Mouse (Mus musculus) layer of hippocampus, adult 18-20 months (tissue): ENCODE data around the gene Gm19402. TPM values are rescaled to one million over a fixed set of nuclear protein-coding genes. Genes with fewer than 3 reads are reported as not detected.

ENCODE experiments used
- DNase-seq, 2 experiments: peaks; one replicate each; pipeline ENCODE4 v3.0.0; 2022; ENCODE audit warnings: low spot score in 2 of 2
- microRNA-seq, 2 experiments: library from miRNA; unstranded; fragments of <30 nt; microRNA quantifications; one replicate each; pipeline ENCODE4 v1.2.0; 2021
- total RNA-seq, 2 experiments: library from RNA; stranded (reverse); gene quantifications; 2 replicates each; pipeline ENCODE4 v1.2.3; 2021

Gene Gm19402
- total RNA-seq, 2 experiments from 2014 or later = not detected

GRCm38 (mm10) chr10:77667402-77667801 lies 23.2 kb downstream of the Gm19402 start:
- peak in 1 of 2 experiments; percentile 49 for DNase-seq

GRCm38 (mm10) chr10:77666342-77666741 lies 24.2 kb downstream of the Gm19402 start:
- no peak for DNase-seq

GRCm38 (mm10) chr10:77663949-77664665 lies 26.4 kb downstream of the Gm19402 start:
- DNase-seq = no peak

- no peak for DNase-seq
These were observed 32.1 kb downstream of the Gm19402 start for GRCm38 (mm10) chr10:77658286-77658994.

- DNase-seq = no peak
These were observed 38.5 kb downstream of the Gm19402 start for GRCm38 (mm10) chr10:77652046-77652445.

GRCm38 (mm10) chr10:77647901-77648300 lies 42.7 kb downstream of the Gm19402 start:
- no peak for DNase-seq

GRCm38 (mm10) chr10:77647461-77647860 lies 43.1 kb downstream of the Gm19402 start:
- no peak for DNase-seq

GRCm38 (mm10) chr10:77645571-77645970 lies 45.0 kb downstream of the Gm19402 start:
- DNase-seq = no peak

GRCm38 (mm10) chr10:77643160-77643559 lies 47.4 kb downstream of the Gm19402 start:
- DNase-seq = no peak

Small RNA genes within 50 kb of the gene (microRNA-seq; reads per million reads assigned to microRNA genes)
- 17.9 to 29.4 reads per million in 2 experiments for gene Mir1930

Other genes with a start within 250 kb of the Gm19402 start
- gene Fam207a, start 175.0 kb downstream of the Gm19402 start, total RNA-seq = 10 to 100 TPM; 37.6 to 40.5 TPM
- gene Itgb2, start 160.5 kb downstream of the Gm19402 start, total RNA-seq = 1 to 10 TPM; 3.6 to 4.5 TPM
- 10 to 100 TPM; 69.2 to 78.2 TPM for gene Pttg1ip, start 109.0 kb downstream of the Gm19402 start, total RNA-seq
- gene Sumo3, start 84.7 kb downstream of the Gm19402 start, total RNA-seq = 100 to 1,000 TPM; 144 to 147 TPM
- gene Gm49325, start 84.6 kb downstream of the Gm19402 start, total RNA-seq = 10 to 100 TPM; 31.6 to 32.6 TPM
- 10 to 100 TPM; 84.7 to 86.9 TPM for gene Ube2g2, start 68.5 kb downstream of the Gm19402 start, total RNA-seq
- under 1 TPM in 1 of 2 experiments, not detected in 1; 0.20 TPM for gene Tspear, start 4.2 kb downstream of the Gm19402 start, total RNA-seq
- not detected for gene Gm9508, start 6.5 kb upstream of the Gm19402 start, total RNA-seq
- not detected for gene Gm10272, start 15.9 kb upstream of the Gm19402 start, total RNA-seq
- not detected for gene Gm10024, start 20.7 kb upstream of the Gm19402 start, total RNA-seq
- not detected for gene Gm10142, start 25.1 kb upstream of the Gm19402 start, total RNA-seq
- gene Krtap12-1, start 29.8 kb upstream of the Gm19402 start, total RNA-seq = not detected
- gene Gm10100, start 35.7 kb upstream of the Gm19402 start, total RNA-seq = not detected
- gene Gm18596, start 51.9 kb upstream of the Gm19402 start, total RNA-seq = not detected
- not detected for gene Gm9736, start 60.6 kb upstream of the Gm19402 start, total RNA-seq
- not detected for gene Gm3233, start 68.9 kb upstream of the Gm19402 start, total RNA-seq
- not detected for gene Gm3238, start 80.6 kb upstream of the Gm19402 start, total RNA-seq
- not detected for gene Gm7138, start 86.2 kb upstream of the Gm19402 start, total RNA-seq
- not detected for gene Gm3250, start 91.8 kb upstream of the Gm19402 start, total RNA-seq
- not detected for gene Gm7137, start 97.4 kb upstream of the Gm19402 start, total RNA-seq
- not detected for gene Gm9639, start 104.3 kb upstream of the Gm19402 start, total RNA-seq
- gene Gm19668, start 108.4 kb upstream of the Gm19402 start, total RNA-seq = not detected
- gene Gm9507, start 121.1 kb upstream of the Gm19402 start, total RNA-seq = not detected
- gene Gm2696, start 123.9 kb upstream of the Gm19402 start, total RNA-seq = not detected
- not detected for gene Krtap10-4, start 136.3 kb upstream of the Gm19402 start, total RNA-seq
- gene Krtap10-10, start 145.2 kb upstream of the Gm19402 start, total RNA-seq = not detected
- gene Gm36176, start 156.0 kb upstream of the Gm19402 start, total RNA-seq = not detected
- not detected for gene Gm10318, start 162.1 kb upstream of the Gm19402 start, total RNA-seq
- gene Gm3285, start 171.2 kb upstream of the Gm19402 start, total RNA-seq = not detected
- gene Lrrc3, start 211.8 kb upstream of the Gm19402 start, total RNA-seq = 1 to 10 TPM; 3.8 to 5.0 TPM